Mouse (Mus musculus) thymus, adult 2 months (tissue): Measurements from ENCODE around the gene Synpo2l. TPM values are rescaled to one million over a fixed set of nuclear protein-coding genes. Genes with fewer than 3 reads are reported as not detected.

ENCODE experiments used
- DNase-seq: peaks from one replicate; pipeline ENCODE4 v3.0.0; 2021
- H3K27ac ChIP-seq: fragments of 200-500 bp; 2 replicates; pipeline ENCODE4 v1.5.1; 2012; ENCODE audit warnings: low read length, control low read depth; ENCODE audit not compliant: control insufficient read depth, insufficient read depth
- H3K27me3 ChIP-seq: fragments of 200-500 bp; 2 replicates; pipeline ENCODE4 v1.6.1; 2012; ENCODE audit warnings: mild to moderate bottlenecking, low read length, moderate library complexity, mixed read lengths; ENCODE audit not compliant: control insufficient read depth, insufficient read depth
- H3K36me3 ChIP-seq: fragments of 200-500 bp; 2 replicates; pipeline ENCODE4 v1.6.1; 2012; ENCODE audit warnings: mild to moderate bottlenecking, low read length, moderate library complexity; ENCODE audit not compliant: control insufficient read depth, insufficient read depth
- H3K4me1 ChIP-seq: fragments of 200-500 bp; replicated peaks from 2 replicates; pipeline ENCODE4 v1.6.1; 2012; ENCODE audit warnings: low read length; ENCODE audit not compliant: control insufficient read depth, insufficient read depth
- H3K4me3 ChIP-seq: fragments of 200-500 bp; 2 replicates; pipeline ENCODE4 v1.5.1; 2012; ENCODE audit warnings: mild to moderate bottlenecking, low read length, control low read depth, moderate library complexity; ENCODE audit not compliant: control insufficient read depth, insufficient read depth
- CTCF ChIP-seq: fragments of 200-500 bp; IDR thresholded peaks from 2 replicates; pipeline ENCODE4 v1.5.1; 2012; ENCODE audit warnings: mild to moderate bottlenecking, control low read depth, low read length, moderate library complexity, borderline replicate concordance; ENCODE audit not compliant: control insufficient read depth, poor library complexity, insufficient read depth; ENCODE audit errors: extremely low read depth
- POLR2A ChIP-seq: fragments of 200-500 bp; IDR thresholded peaks from 2 replicates; pipeline ENCODE4 v1.6.1; 2012; ENCODE audit warnings: mild to moderate bottlenecking, low read length, control low read depth, moderate library complexity; ENCODE audit not compliant: control insufficient read depth, poor library complexity, insufficient read depth; ENCODE audit errors: extremely low read depth
- WGBS: fragments of 180-500 bp; shearing (Covaris S2); methylation state at CpG from one replicate; pipeline ENCODE4 v1.1.7; 2018; 5-methylcytosine and 5-hydroxymethylcytosine counted together
- polyA plus RNA-seq: library from polyadenylated mRNA; depleted of rRNA; stranded (reverse); fragments of >200 nt; gene quantifications from 2 replicates; pipeline ENCODE4 v1.2.3, GENCODE M21; 2012

Synpo2l gene
- polyA plus RNA-seq, 1 experiment, result 2.8 TPM

DNA sequence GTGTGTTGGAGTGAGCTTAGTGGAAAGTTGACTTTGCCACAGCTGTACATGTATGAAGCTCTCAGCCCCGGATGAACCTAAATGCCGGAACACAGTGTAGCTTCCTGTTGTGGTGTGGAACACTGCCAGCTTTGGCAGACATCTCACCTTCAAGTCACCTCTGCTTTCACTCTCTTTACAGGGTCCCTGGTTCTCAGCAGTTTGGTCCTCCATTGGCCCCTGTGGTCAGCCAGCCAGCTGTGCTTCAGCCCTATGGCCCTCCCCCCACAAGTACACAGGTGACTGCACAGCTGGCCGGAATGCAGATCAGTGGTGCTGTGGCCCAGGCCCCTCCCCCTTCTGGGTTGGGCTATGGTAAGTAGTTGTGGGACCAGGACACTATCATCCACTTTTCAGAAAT lies 14.3 kb upstream of the Synpo2l start:
- Histone ChIP-seq H3K27me3 (no peaks in the 10 kb centered on the region), H3K4me1 (peaks cover 16% of the 10 kb centered on the region), H3K27ac (peak overlapping the region; percentile 90), H3K4me3 (peak overlapping the region; percentile 28), H3K36me3 (peaks cover 80% of the 10 kb centered on the region)
- TF ChIP-seq CTCF (no peak), POLR2A (no peak)
- DNase-seq, result peak; percentile 76
- 4% methylated on average over 3 of the region's 3 CpGs for WGBS

DNA sequence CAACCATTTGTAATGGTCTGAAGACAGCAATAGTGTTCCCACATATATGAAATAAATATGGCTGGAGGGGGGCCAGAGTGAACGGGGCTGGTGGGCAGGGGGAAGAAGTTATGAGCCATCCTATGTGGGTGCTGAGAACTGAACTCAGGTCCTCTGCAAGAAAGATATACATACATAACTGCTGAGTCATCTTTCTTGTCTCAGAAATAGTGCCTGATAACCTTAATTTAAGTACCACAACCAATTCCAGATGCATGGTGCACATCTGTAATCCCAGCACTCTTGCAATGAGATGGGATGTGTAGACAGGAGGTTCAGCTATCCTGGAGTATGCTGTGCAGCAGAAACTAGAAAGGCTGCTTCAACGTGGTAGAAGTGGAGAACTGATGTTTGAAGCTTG lies 13.6 kb upstream of the Synpo2l start:
- Histone ChIP-seq H3K27me3 (no peaks in the 10 kb centered on the region), H3K4me3 (no peak overlapping the region), H3K4me1 (peaks cover 16% of the 10 kb centered on the region), H3K27ac (peak overlapping the region; percentile 98), H3K36me3 (peaks cover 78% of the 10 kb centered on the region)
- 61% methylated on average over 2 of the region's 2 CpGs for WGBS
- TF ChIP-seq POLR2A (no peak), CTCF (no peak)
- DNase-seq, result no peak

DNA sequence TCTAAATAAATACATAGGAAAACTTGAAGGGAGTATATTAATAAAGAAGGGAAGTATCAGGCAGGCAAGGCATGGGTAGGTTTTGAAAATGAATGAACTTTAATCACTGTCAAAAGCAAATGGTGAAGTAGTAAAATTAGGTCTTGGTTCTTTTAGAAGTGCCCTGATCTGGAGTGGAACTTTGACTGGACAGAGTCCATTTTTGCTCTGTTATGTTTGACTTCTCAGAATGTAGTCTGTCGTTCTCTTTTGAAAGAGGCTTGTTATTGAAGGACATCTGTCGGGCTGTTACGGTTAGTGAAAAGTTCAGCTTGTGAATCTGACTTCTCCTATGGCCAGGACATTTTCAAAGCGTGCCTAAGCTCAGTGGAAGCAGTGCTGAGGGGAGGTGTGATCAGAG lies 9.8 kb upstream of the Synpo2l start:
- peaks cover 52% of the 10 kb centered on the region for H3K36me3 ChIP-seq
- no peaks in the 10 kb centered on the region for H3K27me3 ChIP-seq
- no peak overlapping the region for H3K27ac ChIP-seq
- no peak for TF ChIP-seq CTCF
- no peak for TF ChIP-seq POLR2A
- H3K4me3 ChIP-seq, result no peak overlapping the region
- peaks cover 16% of the 10 kb centered on the region for H3K4me1 ChIP-seq
- 98% methylated on average over 4 of the region's 4 CpGs for WGBS
- no peak for DNase-seq

DNA sequence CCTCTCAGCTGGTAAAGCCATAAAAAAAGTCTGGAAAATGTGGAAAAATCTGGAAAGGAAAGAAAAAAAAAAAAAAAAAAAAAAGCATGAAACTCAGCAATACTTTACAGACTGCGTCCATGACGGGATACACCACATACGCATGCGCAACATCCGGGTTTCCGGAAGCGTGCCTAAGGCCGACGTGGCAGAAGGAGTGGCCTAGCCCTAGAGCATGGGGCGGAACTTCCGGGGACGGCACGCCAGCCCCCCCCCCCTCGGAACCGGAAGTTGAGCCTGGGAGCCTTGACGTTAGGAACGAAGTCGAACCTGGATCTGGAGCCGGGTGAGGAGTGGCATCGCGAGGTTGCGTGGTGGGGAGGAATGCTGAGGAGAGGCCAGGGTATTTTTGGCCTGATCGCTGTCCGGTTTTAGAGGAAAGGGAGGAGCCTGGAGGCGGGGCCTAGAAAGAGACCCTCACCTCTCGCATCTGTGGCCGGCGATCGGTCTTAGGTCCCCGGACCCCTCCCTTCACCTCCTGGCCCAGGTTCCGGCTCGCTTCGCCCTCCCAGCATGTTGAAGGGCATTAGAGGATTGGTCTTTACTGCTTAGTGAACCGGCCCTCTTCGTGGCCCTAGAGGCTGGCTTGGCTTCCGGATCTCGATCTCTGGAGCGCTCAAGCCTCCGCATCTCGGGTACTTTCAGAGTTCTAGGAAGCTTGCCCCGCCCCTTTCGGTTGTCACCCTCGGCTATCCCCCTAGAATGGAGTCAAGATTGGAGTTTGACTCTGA lies 6.1 kb upstream of the Synpo2l start, which contains the start of gene Sec24c:
TSS of gene Sec24c (plus strand) at position 245 of the 770 bp plus-strand sequence.
- Histone ChIP-seq H3K36me3 (peaks cover 27% of the 10 kb centered on the region), H3K4me1 (peaks cover 5% of the 10 kb centered on the region), H3K4me3 (peak within 1 kb of the TSS; percentile 94), H3K27me3 (no peaks in the 10 kb centered on the region), H3K27ac (peak within 1 kb of the TSS; percentile 67)
- peak; percentile 97 for DNase-seq
- TF ChIP-seq CTCF (0 out of 2 replicates have a peak, but pooled peaks have one; percentile 31), POLR2A (0 out of 2 replicates have a peak, but pooled peaks have one; percentile 55)
- WGBS, result under 1% methylated on average over 43 of the region's 43 CpGs

DNA sequence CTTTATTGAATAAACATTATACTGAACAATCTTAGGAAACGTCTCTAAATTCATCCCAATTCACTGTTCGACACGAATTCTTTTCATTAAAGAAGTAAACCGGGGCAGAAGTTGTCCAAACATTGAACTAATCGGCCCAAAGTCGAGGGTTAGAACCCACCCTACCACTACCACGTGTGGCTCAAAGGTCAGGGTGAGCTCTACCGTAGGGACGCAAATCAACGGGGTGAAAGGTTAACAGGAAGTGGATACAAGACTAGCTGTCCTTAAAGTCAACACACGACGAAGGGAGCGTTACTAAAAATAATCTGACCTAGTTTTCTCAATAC lies 5.5 kb upstream of the Synpo2l start:
- peaks cover 5% of the 10 kb centered on the region for H3K4me1 ChIP-seq
- peak overlapping the region; percentile 34 for H3K4me3 ChIP-seq
- TF ChIP-seq POLR2A (no peak), CTCF (no peak)
- DNase-seq, result peak; percentile 40
- no peaks in the 10 kb centered on the region for H3K27me3 ChIP-seq
- 12% methylated on average over 13 of the region's 13 CpGs for WGBS
- peak overlapping the region; percentile 59 for H3K27ac ChIP-seq
- peaks cover 24% of the 10 kb centered on the region for H3K36me3 ChIP-seq

DNA sequence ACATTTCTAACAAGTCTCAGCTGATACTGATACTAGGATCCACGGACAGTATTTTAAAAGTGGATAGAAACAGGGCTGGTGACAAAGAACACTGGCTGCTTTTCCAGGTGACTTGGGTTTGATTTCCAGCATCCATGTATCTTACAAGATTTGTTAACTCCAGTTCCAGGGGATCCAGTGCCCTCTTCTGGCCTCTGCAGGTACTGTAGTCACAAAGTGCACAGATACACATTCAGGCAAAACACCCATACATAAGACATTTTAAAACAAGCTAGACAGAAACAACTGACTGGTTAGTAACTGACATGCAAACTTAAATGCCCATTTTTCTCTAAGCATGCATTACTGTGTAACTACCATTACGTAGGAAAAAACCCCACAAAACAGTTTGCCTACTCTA lies 4.8 kb upstream of the Synpo2l start:
- WGBS, result 91% methylated on average over 2 of the region's 2 CpGs
- H3K27me3 ChIP-seq, result no peaks in the 10 kb centered on the region
- peak; percentile 42 for DNase-seq

More for the DNA sequence above, 4.8 kb upstream of the Synpo2l start:
- Histone ChIP-seq H3K4me3 (no peak overlapping the region), H3K36me3 (peaks cover 19% of the 10 kb centered on the region), H3K27ac (no peak overlapping the region), H3K4me1 (peaks cover 5% of the 10 kb centered on the region)
- TF ChIP-seq POLR2A (no peak), CTCF (no peak)
